Mouse (Mus musculus) embryonic fibroblast, embryonic 13.5 days (primary cell): ENCODE measurements around the gene Nxpe4.

Source experiments
- CTCF ChIP-seq: IDR thresholded peaks from 2 replicates; pipeline ENCODE4 v1.5.1; 2011; ENCODE audit warnings: mild to moderate bottlenecking, control low read depth, low read length, moderate library complexity, borderline replicate concordance; ENCODE audit not compliant: insufficient read depth
- POLR2A ChIP-seq: IDR thresholded peaks from 2 replicates; pipeline ENCODE4 v1.6.1; 2011; ENCODE audit warnings: low read depth, mild to moderate bottlenecking, control low read depth, low read length, moderate library complexity

GRCm38 (mm10) chr9:48140485-48141411, 21.1 kb upstream of the Nxpe4 start:
- no peak for TF ChIP-seq POLR2A
- no peak for TF ChIP-seq CTCF
